Mouse (Mus musculus) kidney, postnatal 25 days (tissue): ENCODE measurements around the gene Fam166a.
"Not testable (repeated sequence)": the region's sequence is repeated elsewhere in the genome, so short reads cannot be mapped to it uniquely, and the experiment has no call there.

Experiments used
- DNase-seq, 2 experiments: peaks; one replicate each; pipeline ENCODE4 v3.0.0; 2021; ENCODE audit warnings: mixed read lengths in 2 of 2

Gene Fam166a

DNA sequence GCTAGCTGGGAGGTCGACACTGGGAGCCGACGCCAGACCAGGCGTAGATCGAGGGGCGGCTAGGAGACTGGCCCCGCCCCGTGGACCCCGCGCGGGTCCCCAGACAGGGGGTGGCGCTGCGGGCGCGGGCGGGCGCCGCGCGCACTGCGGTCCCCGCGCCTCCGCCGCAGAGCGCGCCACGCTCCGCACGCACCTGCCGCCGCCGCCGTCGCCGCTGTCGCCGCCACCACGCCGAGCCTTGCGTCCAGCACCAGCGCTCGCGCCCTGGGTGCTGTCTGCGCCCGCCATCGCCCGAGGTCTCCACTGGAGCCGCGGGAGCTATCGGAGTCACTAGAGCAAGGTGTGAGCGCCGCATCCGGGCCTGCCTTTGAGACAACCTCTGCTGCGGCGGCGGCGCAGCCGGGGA, 23.6 kb downstream of the Fam166a start, which contains the start of the genes Rnf208 and Cysrt1:
Gene Rnf208, plus strand, starts transcription at position 155 of the 406 bp plus-strand sequence.
Gene Cysrt1, minus strand, starts transcription at position 352 of the 406 bp plus-strand sequence.
- DNase-seq = peak; percentile 37 to 66

DNA sequence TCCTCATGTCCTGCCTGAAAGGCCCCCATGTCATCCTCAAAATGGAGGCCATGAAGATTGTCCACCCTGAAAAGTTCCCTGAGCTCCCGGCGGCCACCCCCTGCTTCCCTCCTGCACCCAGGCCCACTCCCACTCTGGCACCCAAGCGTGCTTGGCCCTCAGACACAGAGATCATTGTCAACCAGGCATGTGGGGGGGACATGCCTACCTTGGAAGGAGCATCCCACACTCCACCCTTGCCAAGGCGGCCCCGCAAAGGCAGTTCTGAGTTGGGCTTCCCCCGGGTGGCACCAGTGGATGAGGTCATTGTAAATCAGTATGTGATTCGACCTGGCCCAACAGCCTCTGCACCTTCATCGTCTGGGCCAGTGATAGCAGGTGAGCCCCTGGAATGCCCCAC, 24.8 kb downstream of the Fam166a start:
- no peak for DNase-seq

DNA sequence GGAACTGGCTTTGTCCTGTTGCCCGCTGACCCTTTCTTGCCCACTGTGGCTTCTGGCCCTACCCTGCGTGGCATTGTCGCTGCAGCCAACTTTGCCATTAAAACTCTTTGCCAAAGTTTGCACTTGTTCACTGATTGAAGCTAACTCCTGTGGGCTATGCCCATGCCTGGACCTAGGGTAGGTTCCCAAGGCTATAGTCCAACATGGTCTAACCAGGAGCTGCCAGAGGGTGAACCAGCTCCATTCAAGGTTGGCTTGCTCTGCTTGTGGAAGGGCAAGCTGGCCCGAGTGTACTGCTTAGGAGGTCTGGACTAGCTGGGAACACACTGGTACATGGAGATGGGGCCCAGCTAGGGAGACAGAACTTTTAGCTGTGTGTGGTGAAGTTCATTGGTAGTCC, 25.6 kb downstream of the Fam166a start:
- no peak for DNase-seq

DNA sequence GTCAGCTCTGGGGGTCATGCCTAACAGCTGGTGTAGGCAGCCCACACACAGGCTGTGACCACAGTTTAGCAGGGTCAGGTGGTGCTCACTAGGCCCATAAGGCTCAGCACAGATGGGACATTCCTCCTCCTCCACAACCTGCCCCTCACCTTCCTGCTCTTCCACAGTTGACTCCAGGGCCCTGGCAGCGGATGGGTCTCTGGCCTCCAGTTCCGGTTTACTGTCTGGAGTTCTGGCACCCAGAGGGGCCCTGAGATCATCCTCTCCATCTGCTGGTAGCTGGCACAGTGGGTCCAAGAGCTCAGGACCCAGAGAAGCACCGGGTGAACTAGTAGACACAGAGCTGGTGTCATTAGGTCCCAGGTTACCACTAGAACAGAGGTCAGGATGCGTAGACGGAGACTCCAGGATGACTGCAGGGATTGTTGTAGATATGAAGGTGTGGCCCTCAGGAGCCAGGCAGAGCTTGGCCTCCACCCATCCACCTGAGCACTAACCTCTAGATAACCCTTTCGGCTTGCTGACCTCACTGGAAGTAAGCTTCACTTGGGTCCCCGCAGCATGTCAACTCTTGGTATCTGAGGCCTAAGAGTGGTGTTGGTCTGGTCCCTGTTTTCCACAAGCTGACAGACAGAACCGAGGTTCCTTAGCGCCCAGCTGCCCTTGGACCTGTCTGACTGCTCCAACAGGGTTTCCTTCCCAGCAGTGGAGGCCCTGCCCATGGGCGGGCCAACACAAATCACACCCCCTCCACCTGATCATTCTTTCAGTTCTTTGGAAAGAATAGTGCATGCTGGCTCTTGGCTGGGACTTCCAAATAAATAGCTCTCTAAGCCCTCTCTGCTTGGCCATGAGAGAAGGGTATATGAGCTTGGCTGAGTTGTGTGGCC, 27.9 kb downstream of the Fam166a start, which contains the start of gene AL732309.1:
Gene AL732309.1, minus strand, starts transcription at position 681 of the 890 bp plus-strand sequence.
- DNase-seq = peak; percentile 49 to 74

DNA sequence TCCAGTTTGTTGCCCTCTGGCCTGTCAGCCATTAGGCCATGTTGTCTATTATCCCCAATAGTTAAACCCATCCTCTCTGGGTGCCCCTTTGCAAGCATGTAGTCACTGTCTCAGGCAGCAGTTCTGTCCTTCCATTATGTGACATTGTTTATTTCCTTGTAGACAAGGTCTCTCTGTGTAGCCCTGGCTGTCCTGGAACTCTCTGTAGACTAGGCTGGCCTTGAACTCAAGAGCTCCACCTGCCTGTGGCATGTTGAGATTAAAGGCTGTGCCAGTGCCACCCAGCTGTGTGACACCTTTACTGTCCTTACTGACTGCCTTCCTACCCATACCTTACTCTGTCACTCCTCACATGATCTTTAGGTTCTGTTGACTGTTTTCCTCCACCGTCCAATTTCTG, 33.8 kb downstream of the Fam166a start:
- peak; percentile 59 to 60 for DNase-seq

DNA sequence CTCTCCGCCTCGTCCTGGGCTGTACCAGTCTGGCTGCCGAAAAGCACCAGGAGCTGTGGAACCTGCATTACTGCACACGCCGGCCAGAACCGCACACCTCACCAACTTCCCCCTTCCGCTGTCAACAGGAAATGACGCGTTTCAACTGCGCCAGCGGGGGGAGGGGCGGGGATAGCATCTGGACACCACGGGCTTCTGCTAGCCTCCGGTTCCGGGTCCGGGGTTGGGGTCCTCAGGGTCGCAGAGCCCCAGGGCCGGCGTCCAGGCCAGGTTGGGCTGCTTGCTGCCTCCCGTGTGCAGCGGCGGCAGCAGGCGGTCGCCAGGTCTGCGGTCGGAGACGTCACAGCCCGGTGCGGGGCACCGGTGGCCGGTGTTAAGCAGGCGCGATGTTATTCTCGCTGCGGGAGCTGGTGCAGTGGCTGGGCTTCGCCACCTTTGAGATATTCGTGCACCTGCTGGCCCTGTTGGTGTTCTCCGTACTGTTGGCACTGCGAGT, 36.8 kb downstream of the Fam166a start, which contains the start of gene Tmem203:
Gene Tmem203, plus strand, starts transcription at position 156 of the 496 bp plus-strand sequence.
- peak; percentile 94 for DNase-seq

DNA sequence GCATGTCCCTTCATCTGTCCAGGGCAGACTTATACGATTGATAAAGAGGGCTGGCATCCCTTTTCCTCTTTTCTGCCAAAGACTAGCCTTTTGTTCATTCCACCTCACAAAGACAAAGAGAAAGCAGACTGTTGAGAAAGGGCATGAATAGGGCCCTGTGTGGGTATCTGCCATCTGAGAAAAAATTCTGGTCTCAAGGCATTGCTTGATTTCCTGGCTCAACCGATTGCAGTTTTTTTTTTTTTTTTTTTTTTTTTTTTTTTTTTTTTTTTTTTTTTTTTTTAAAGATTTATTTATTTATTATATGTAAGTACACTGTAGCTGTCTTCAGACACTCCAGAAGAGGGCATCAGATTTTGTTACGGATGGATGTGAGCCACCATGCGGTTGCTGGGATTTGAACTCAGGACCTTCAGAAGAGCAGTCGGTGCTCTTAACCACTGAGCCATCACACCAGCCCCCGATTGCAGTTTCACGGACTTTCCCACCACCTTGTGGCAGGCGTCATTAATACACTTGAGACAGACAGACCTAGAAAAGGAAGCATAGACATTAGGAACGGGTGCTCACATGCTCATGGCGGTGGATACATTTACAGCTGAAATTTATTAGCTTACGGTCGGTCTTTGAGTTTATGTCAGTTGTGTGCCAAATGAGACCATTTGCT, 38.0 kb downstream of the Fam166a start:
- DNase-seq = peak; percentile 61 to 78

DNA sequence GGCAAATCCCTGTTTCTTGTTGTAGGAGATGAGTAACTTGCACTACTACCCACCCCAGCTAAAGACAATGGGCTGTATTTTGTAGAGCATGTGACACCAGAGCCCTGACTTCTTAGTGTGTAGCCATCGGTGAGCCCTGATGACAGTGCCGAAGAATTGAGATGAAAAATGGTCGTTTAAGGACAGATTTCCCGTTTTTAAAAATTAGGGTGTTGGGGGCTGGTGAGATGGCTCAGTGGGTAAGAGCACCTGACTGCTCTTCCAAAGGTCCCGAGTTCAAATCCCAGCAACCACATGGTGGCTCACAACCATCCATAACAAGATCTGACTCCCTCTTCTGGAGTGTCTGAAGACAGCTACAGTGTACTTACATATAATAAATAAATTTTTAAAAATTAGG, 38.7 kb downstream of the Fam166a start:
- not testable (repeated sequence) for DNase-seq

DNA sequence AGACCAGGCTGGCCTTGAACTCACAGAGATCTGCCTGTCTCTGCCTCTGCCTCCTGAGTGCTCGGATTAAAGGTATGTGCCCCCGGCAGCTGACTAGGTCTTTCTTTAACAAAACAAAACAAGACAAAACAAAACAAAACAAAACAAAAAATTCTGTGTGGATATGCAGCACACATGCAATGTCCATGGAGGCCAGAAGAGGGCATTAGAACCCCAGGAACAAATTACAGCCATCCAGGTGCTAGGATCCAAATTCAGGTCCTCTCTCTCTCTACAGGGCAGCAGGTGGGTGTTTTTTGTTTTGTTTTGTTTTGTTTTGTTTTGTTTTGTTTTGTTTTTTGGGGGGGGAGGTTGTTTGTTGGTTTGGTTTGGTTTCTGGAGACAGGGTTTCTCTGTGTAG, 40.3 kb downstream of the Fam166a start:
- no peak for DNase-seq

DNA sequence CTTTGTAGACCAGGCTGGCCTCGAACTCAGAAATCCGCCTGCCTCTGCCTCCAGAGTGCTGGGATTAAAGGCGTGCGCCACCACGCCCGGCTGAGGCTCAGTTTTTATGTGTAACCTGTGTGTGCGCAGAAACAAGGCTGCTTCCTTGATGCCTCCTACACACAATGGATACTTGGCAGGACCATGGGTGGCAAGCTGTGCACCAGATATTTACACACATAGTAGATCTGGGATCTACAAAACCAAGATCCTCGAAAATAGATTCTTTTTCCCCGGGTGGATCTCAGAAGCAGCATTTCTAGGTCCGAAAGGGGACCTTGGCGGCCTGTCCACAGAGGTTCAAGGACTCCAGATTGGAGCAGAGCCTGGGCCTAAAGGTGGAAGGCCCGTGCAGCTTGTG, 43.3 kb downstream of the Fam166a start:
- DNase-seq = no peak

DNA sequence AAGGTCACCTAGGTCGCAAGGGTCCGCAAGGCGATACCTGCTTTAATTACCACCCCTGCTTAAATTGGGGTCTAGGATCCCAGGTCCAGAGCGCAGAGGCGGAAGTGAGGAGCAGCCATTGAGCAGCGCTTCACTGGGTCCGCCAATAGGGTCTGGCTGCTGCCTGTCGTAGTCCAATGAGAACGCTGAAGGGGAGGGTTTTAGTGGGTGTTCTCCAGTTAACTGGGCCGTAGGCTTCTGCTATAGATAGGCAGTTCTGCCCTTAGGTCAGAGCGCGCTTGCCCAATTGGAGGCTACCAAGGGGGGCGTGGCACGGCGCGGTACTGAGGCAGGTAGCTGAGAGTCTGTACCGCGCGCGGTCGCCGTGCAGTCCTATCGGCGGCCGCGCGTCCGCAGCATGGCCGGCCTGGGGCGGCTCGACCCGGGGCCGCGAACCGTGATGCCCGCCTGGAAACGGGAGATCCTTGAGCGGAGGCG, 43.8 kb downstream of the Fam166a start, which contains the start of gene Tprn:
Gene Tprn, plus strand, starts transcription at position 328 of the 477 bp plus-strand sequence.
- peak; percentile 98 to 99 for DNase-seq

DNA sequence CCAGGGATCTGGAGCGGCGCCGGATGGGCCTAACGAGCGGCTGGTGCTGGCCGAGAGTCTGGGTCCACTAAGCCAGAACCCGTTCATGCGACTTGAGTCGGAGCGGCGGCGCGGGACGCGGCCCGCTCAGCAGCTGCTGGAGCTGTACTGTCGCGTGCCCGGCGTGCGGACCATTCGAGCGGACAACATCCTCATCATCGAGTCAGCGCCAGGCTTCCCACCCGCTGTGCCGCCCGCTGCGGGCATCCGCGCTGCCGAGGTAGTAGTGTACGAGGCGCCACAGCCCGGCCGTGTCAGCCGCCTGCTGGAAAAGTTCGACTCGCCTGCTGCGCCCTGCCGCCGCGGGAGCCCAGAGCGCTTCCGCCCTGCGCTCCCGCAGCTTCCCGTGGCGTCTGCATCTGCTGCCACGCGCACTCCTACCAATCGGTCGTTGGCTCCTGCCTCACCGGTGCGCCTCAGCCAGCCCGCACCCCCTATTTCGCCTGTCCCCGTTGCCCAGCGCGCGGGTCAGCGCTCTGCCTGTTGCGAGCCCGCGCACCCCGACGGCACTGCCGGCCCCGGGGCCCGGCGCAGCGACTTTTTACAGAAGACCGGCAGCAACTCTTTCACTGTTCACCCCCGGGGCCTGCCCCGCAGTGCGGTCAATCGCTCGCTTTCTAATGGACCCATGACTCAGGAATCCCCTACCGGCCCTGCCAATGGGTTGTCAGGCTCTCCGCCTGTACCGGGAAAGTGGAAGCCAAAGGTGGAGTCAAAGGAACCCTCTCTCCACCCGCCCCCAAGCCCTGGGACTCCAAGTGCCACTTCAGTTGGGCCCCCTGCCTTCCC, 44.5 kb downstream of the Fam166a start:
- DNase-seq = peak; percentile 35 to 64

DNA sequence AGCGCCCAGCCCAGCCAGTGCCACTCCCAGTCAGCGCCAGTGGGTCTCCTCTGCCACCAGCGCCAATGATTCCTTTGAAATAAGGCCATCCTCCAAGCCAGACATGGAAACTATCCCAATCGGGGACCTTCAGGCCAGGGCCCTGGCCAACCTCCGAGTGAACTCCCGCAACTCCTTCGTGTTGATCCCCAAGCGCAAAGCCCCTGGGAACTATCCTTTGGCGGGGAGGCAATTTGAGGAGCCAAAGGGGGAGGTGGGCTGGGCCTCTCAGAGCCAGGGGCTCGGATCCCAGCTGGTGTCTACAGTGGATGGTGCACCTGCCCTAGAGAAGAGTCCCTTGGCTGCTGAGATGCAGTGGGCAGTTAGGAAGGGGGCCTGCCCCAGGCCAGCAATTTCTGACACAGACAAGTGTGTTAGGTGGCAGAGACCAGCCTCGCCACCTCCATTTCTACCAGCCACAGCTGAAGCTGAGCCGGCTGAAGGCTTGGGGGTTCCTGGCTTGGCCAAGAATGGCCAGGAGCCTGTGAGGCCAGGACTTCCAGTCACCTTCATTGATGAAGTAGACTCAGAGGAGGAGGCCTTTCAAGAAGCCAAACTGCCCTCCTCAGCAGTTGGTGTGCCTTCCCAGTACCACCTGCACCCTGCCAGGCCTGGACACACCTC, 45.2 kb downstream of the Fam166a start:
- DNase-seq = no peak

DNA sequence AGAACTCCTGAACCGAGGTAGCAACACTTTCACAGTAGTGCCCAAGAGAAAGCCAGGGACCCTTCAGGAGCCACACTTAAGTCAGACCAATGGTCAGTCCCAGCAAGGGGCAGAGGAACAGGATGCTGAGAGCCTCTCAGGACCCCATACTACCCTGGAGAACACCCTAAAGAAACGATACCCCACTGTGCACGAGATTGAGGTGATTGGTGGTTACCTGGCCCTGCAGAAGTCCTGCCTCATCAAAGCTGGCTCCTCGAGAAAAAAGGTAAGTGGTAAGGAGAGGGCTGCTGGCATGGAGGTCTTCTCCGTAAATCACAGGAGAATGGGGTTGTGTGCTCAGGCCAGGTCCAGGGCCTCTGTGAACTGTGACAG, 45.7 kb downstream of the Fam166a start:
- DNase-seq = no peak

DNA sequence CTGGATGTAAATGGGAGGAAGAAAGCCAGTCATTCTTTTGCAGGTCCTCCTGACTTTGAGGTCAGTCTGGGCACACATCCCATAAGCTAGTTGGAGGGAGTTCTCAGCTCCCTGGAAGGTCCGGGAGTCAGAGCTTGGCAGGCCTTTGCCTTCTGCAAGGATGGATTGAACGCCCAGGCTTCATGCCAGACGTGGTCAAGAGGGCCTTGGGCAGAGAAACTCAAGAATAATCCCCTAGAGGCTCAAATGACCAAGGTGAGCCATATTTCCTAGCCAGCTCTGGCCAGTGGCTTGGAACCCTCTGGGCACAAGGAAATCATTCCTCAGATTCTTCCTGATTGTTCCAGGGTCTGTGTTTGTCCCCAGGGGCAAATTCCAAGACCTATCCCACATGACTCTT, 46.3 kb downstream of the Fam166a start:
- peak; percentile 86 to 92 for DNase-seq

DNA sequence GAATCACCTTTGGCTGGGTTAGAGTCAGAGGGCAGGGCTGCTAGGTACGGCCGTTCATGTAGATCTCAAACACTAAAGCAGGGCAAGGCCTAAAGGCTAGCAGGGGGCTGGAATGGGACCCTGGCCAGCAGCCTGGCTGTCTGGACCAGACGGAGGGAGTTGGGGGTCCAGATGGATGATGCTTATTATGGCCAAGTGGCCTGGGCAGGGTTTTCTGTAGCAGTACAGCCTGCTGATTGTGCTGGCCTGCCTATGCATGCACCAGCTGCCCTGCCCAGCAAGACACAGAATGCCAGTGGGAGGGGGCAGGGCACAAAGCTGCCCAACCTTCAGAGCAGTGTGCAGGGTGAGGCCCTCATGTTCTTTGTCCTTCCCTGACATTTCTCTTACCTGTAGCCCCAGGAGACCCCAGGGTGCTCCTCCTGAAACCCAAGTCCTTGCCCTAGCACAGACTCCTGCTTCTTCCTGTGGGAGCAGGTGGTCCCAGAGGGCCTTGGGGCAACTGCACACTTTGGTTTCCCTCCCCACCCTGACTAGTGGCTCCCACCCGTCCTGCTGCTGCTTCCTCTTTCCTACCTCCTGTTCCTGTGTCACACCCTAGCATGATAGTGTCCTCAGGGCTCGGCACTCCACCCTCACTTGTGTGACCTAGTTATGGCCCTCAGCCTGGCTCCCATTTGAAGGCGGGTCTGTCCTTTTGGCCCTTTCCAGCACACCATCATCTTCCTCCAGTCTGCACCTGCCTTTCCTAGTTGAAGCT, 47.5 kb downstream of the Fam166a start:
- DNase-seq = peak; percentile 55 to 76

DNA sequence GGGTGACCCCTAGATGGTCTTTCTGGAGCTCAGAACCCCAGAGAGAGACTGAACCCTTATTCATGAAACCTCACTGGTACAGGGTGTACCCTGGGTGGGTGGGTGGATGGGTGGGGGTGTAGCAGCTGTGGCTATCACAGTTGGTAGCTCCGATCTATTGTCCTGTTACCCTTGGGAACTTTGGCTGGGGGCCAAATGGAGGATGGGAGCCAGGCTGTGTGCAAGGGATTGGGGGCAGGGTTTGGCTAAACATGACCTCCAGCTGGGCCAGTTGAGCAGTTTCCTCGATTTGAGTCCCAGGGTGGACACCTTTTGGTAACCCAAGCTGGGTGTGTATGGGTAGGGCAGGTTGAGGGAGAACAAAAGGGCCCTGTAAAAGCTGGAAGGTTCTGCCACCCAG, 48.2 kb downstream of the Fam166a start:
- peak; percentile 85 to 87 for DNase-seq

DNA sequence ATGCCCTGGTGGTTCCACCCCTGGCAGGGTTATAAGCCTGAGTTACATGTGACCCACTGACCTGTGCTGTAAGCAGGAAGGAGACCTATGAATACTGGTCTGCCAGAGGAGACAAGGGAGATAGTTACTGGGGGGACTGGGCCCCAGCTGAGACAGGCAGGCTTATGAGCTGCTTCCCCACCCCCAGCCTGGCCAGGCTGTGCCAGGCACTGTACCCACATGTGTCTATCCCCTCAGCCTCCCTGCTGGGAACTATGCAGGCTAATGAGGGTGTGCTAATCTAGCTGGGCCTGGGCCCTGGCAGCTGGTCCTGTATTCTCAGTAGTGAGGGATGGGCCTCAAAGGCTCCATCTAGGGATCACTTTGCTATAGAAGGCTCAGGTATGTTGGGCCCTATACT, 48.7 kb downstream of the Fam166a start:
- peak in 1 of 2 experiments; percentile 55 for DNase-seq

DNA sequence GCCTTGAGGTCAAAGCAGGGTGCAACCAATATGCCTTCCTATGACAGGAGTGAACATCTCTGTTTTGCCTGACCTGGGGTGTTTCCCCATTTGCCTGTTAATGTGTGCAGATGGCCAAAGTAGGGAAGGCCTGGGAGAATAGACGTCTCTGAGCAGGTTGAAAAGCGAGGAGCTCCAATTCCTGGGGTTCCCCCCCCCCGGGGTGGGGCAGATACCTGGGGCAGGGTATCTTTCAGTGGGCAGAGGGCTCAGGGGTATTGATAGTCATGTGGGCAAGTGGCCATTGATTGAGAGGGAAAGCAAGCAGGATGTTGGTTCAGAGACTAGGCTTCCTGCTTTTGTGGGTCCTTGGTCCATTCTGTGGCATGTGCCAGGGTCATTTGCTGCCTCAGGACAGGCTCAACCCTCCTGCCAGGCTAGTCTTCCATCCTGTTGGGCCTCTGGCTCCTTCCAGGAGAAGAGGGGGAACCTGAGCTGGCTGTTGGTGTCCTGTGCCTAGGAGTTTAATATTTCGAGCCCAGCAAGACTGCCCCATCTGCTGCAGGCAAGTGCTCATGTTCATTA, 49.3 kb downstream of the Fam166a start:
- no peak for DNase-seq
